Comparison of ENCODE assay signal across 8 mouse cellular contexts in genomic region chr12:44329316-44330215, GRCm38 (mm10). TPM values are rescaled to one million over a fixed set of nuclear protein-coding genes. Genes with fewer than 3 reads are reported as not detected.
A peak's percentile ranks its signal among the peaks of the same experiment; 100 is the strongest.
DNase-seq lines count a peak whose midpoint lies in the region; ATAC-seq and TF ChIP-seq lines count a peak whose summit lies in the region.

No protein-coding gene starts in this region.

- H3K4me1 ChIP-seq in heart, embryonic 14.5 days (ENCODE audit: control insufficient read depth in 2 of 2, insufficient read depth in 2 of 2, low read length in 2 of 2), result peaks cover 6 to 13% of the 10 kb centered on the region in 2 experiments; a peak in 3 of 4 replicates
- peaks cover 2% of the 10 kb centered on the region; the same call in 1 of the 2 replicates for H3K4me1 ChIP-seq in brown adipose tissue, adult 24 weeks (ENCODE audit: control insufficient read depth, insufficient read depth, insufficient read length, low read length)
- H3K4me1 ChIP-seq in forebrain, embryonic 14.5 days (ENCODE audit: control insufficient read depth, insufficient read depth, low read length), result peaks cover 20% of the 10 kb centered on the region
- no peaks in the 10 kb centered on the region for H3K4me1 ChIP-seq in liver, embryonic 14.5 days (replicated peaks; ENCODE audit: control insufficient read depth in 2 of 2, insufficient read depth in 2 of 2, low read length in 1 of 2)

- DNase-seq in heart, adult 11 months, result no peak
- DNase-seq in forebrain, embryonic 14.5 days (ENCODE audit: low spot score), result peak; percentile 77
- DNase-seq in kidney, postnatal 10 days, result peak; percentile 33
- no peak for DNase-seq in liver, embryonic 14.5 days (ENCODE audit: low read depth in 3 of 3, low spot score in 3 of 3)
- DNase-seq in retina, postnatal 7 days (ENCODE audit: low read depth, low spot score), result peak; percentile 28
- no peak for DNase-seq in spleen, adult 18-20 months

- peak overlapping the region; percentile 51 for H3K9ac ChIP-seq in heart, embryonic 14.5 days (ENCODE audit: low read length)
- H3K9ac ChIP-seq in forebrain, embryonic 14.5 days (ENCODE audit: low read length), result peak overlapping the region; percentile 76
- no peak overlapping the region for H3K9ac ChIP-seq in liver, embryonic 14.5 days (replicated peaks)

- WGBS in heart, embryonic 14.5 days, result under 1% methylated on average over 61 of the region's 61 CpGs
- WGBS in forebrain, embryonic 14.5 days, result 0% methylated on average over 61 of the region's 61 CpGs
- under 1% methylated on average over 61 of the region's 61 CpGs for WGBS in liver, embryonic 14.5 days (ENCODE audit: insufficient replicate concordance)

- peak overlapping the region; percentile 51 to 63 for H3K4me3 ChIP-seq in heart, embryonic 14.5 days (ENCODE audit: control insufficient read depth in 1 of 2, insufficient read depth in 1 of 2, low read depth in 1 of 2, low read length in 2 of 2)
- H3K4me3 ChIP-seq in brown adipose tissue, adult 24 weeks (ENCODE audit: insufficient read depth, low read depth, low read length), result peak overlapping the region; percentile 62
- H3K4me3 ChIP-seq in forebrain, embryonic 14.5 days (ENCODE audit: low read depth, low read length), result peak overlapping the region; percentile 73
- peak overlapping the region; percentile 28 to 47; a peak in 3 of 4 replicates for H3K4me3 ChIP-seq in liver, embryonic 14.5 days (ENCODE audit: insufficient read depth in 1 of 2, low read depth in 2 of 2, low read length in 2 of 2)

- H3K27me3 ChIP-seq in heart, embryonic 14.5 days (ENCODE audit: control insufficient read depth, insufficient read depth, low read length), result peaks cover 20% of the 10 kb centered on the region
- H3K27me3 ChIP-seq in forebrain, embryonic 14.5 days (replicated peaks; ENCODE audit: control insufficient read depth, insufficient read depth, low read length), result no peaks in the 10 kb centered on the region
- peaks cover 30% of the 10 kb centered on the region for H3K27me3 ChIP-seq in liver, embryonic 14.5 days (ENCODE audit: control insufficient read depth, insufficient read depth, low read length)

- no peaks in the 10 kb centered on the region for H3K36me3 ChIP-seq in heart, embryonic 14.5 days (ENCODE audit: control insufficient read depth, insufficient read depth, low read length)
- H3K36me3 ChIP-seq in forebrain, embryonic 14.5 days (ENCODE audit: control insufficient read depth, insufficient read depth, low read length), result no peaks in the 10 kb centered on the region
- no peaks in the 10 kb centered on the region for H3K36me3 ChIP-seq in liver, embryonic 14.5 days (replicated peaks; ENCODE audit: control insufficient read depth, insufficient read depth, low read depth)

- H3K4me2 ChIP-seq in heart, embryonic 14.5 days (ENCODE audit: low read length), result peak overlapping the region; percentile 99
- peak overlapping the region; percentile 70 for H3K4me2 ChIP-seq in forebrain, embryonic 14.5 days (ENCODE audit: low read length)
- peak overlapping the region; percentile 61 for H3K4me2 ChIP-seq in liver, embryonic 14.5 days (ENCODE audit: low read depth)

- no peak for TF ChIP-seq EP300 in liver, embryonic 14.5 days (IDR thresholded peaks at IDR 0.05; ENCODE audit: low read depth)

- H3K9me3 ChIP-seq in heart, embryonic 14.5 days (ENCODE audit: control insufficient read depth, low read length), result no peaks in the 10 kb centered on the region
- no peaks in the 10 kb centered on the region for H3K9me3 ChIP-seq in forebrain, embryonic 14.5 days (replicated peaks; ENCODE audit: control insufficient read depth, low read length)
- H3K9me3 ChIP-seq in liver, embryonic 14.5 days (ENCODE audit: control insufficient read depth, low read length), result no peaks in the 10 kb centered on the region

- no peak; the same call in none of the 2 replicates for ATAC-seq in heart, embryonic 14.5 days (ENCODE audit: insufficient number of reproducible peaks, insufficient read depth, low FRiP score, low read depth)
- peak; percentile 79 for ATAC-seq in forebrain, embryonic 14.5 days
- ATAC-seq in liver, embryonic 14.5 days (ENCODE audit: insufficient read depth), result no peak

- no peak overlapping the region for H3K27ac ChIP-seq in heart, embryonic 14.5 days (replicated peaks in 1 of 2; ENCODE audit: control insufficient read depth in 1 of 2, insufficient read depth in 1 of 2, low read depth in 2 of 2, low read length in 2 of 2)
- no peak overlapping the region for H3K27ac ChIP-seq in brown adipose tissue, adult 24 weeks (replicated peaks; ENCODE audit: low read depth, low read length)
- peak overlapping the region; percentile 89 for H3K27ac ChIP-seq in forebrain, embryonic 14.5 days (ENCODE audit: low read depth, low read length)
- H3K27ac ChIP-seq in liver, embryonic 14.5 days, result no peak overlapping the region

- TF ChIP-seq CTCF in liver, embryonic 14.5 days (IDR thresholded peaks at IDR 0.05; ENCODE audit: low read depth), result no peak

RNA-seq across cellular contexts. Expression of gene Nrcam, which starts 0.9 kb away (rescaled TPM):
- polyA plus RNA-seq in heart, embryonic 14.5 days (2014; fragmentation: Nextera tagmentation; extraction: Ambion mirVana), result 0.67 and 1.3 TPM in 2 replicates
- 0.42 and 0.55 TPM in 2 replicates for polyA plus RNA-seq in brown adipose tissue, adult 24 weeks (2012; ENCODE audit: insufficient read depth, insufficient read length, missing spikeins)
- 87.6 and 113 TPM in 2 replicates for polyA plus RNA-seq in forebrain, embryonic 14.5 days (2014; fragmentation: Nextera tagmentation; extraction: Ambion mirVana)
- 0.06 TPM in 2 replicates for polyA plus RNA-seq in liver, embryonic 14.5 days (2012; rRNA removed)
- polyA plus RNA-seq in liver, embryonic 14.5 days (2014; fragmentation: Nextera tagmentation; extraction: Ambion mirVana), result 0.23 TPM in 2 replicates

Comparison
In these comparisons a context has a peak if more than half of its experiments do, and no peak if none do; other contexts are left out.
1. DNase-seq: peak in forebrain, embryonic 14.5 days (single experiment), kidney, postnatal 10 days (single experiment) and retina, postnatal 7 days (single experiment); none in heart, adult 11 months (single experiment), liver, embryonic 14.5 days (0 of 3) and spleen, adult 18-20 months (0 of 2).
2. RNA of gene Nrcam, which starts 0.9 kb away (polyA plus RNA-seq): 87.6 to 113 TPM in forebrain, embryonic 14.5 days; 0.67 to 1.3 TPM in heart, embryonic 14.5 days, 0.42 to 0.55 TPM in brown adipose tissue, adult 24 weeks and 0.06 to 0.23 TPM in liver, embryonic 14.5 days; every median in the first group is over 10 times any median in the second.
3. Peak in every context shown above with its lines, with median percentiles within 50 percentile points of each other: H3K4me2 ChIP-seq and H3K4me3 ChIP-seq.